Mouse (Mus musculus) spleen, postnatal 4 days (tissue): Measurements from ENCODE around the gene Nxn.

Experiments
- DNase-seq, 2 experiments: peaks; one replicate each; pipeline ENCODE4 v3.0.0; 2022; ENCODE audit warnings: low spot score in 2 of 2

Nxn gene

GRCm38 (mm10) chr11:76332240-76332639 is 66.7 kb downstream of the Nxn start:
- no peak for DNase-seq

DNA sequence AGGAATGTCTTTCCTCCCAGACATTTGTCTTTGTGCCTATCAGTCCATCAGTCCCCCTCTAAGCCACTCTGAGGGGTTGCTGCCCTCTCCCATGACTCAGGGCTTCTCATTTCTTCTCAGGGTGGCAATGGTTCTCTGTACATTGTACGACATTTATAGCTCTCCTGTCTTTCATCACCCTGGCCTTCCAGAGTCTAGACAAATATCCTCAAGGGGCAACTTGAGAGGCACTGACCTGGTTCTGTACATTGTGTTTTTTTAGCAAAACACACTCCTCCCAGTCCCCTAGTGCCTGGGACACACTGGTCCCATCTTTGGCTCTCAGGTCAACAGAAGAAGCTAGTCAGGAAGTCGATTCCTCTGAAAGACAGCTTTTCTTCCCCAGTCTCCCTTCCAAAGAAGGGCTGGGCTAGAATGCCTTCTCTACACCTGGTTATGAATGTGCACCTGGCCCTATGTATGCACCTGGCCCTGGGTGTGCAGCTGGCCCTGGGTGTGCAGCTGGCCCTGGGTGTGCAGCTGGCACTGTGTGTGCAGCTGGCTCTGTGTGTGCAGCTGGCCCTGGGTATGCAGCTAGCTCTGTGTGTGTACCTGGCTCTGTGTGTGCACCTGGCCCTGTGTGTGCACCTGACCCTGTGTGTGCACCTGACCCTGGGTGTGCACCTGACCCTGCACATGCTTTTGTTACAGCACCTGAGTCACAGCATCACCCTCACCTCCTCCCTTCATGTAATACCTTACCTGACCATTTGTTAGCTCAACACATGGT is 70.2 kb downstream of the Nxn start:
- no peak for DNase-seq

DNA sequence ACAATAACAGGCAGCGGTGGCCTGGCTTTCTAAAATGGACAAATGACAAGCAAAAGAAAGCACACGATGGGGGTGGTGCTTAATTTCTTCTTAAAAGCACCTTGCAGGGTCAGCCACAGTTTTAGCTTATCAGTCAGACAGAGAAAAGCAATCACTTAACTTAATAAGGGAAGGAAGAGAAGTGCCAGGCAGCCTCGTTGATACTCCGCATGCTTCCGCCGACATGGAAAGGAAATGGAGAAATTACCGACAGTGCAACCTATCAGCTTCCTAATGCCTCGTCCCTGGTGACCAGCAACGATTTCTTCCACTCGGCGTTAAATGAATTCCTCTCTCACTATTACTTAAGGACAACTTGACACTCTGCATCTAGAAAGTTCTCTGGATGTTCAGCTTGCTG is 70.9 kb downstream of the Nxn start:
- no peak for DNase-seq

GRCm38 (mm10) chr11:76326672-76327071 is 72.3 kb downstream of the Nxn start:
- DNase-seq = no peak

DNA sequence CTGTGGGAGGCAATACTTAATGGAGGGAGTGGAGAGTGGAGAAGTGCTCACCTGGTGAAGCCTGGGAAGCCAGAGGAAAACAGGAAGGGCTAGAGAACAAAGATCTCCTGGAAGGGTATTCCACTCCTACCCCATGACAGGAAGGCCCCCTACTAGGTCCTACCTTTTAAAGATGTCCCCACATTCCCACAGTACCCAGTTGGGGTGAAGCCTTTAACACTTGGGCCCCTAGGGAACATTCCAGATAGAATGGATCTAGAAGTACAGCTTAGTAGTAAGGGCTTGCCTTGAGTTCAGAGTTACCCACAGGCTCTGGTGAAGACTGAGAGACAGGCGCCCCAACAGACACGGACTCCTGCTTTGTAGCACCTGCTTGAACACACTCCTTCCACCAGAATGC is 72.9 kb downstream of the Nxn start:
- DNase-seq = no peak

- no peak for DNase-seq
Observed at GRCm38 (mm10) chr11:76324801-76325200, 74.1 kb downstream of the Nxn start.

DNA sequence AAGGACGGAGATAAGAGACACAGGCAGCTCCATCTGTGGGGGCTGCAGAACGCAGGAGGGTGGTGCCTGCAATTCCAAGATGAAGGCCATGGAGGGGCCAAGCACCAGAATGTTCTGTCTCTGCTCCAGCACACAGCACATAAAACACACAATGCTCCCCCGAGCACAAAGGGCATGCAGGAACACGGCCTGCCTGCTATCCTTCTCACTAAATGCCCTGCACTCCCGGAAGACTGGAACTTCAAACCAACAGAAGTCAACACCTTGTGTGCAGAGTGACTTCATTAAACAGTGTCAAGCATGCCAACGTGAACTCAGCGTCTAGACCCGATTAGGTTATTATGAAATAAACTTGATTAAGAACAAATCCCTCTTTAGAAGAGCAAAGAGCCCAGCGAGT is 74.7 kb downstream of the Nxn start:
- DNase-seq = no peak

DNA sequence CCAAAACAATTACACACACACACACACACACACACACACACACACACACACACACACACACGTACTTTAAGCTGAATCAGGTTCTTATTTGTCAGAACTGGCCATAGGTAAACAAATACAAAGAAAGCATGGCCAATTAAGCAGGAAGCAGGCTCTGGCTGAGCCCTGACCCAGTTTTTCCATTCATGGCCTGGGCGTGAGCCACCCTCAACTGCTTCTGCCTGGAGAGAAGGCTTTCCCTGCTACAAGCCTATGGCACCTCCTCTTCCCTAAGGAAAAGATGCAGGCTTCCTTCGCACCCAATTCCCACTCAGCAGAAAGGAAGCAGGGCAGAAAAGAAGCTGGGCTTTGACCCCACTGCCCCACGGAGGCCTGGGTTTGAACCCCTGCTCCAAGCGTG is 76.0 kb downstream of the Nxn start:
- DNase-seq = no peak

- DNase-seq = no peak
Observed at GRCm38 (mm10) chr11:76322081-76322480, 76.9 kb downstream of the Nxn start.

DNA sequence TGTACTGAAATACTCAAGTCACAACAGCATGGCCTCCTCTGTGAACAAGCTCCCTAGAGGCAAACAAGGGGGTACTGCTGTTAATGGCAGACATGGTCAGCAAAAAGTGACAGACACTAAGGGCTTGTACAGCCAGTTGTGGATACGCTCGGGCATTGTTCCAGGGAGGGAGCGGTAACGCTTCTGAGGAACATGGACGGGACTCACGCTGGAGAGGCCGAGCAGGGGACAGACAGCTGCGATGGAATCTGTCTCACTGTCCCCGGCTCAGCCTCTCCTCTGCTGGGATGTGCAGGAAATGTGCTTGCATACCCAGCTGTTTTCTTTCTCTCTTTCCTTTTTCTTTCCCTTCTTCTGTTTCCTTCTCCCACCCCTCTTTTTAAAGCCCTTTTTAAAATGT is 78.5 kb downstream of the Nxn start:
- no peak for DNase-seq

- no peak for DNase-seq
Observed at GRCm38 (mm10) chr11:76319714-76320435, 79.1 kb downstream of the Nxn start.

DNA sequence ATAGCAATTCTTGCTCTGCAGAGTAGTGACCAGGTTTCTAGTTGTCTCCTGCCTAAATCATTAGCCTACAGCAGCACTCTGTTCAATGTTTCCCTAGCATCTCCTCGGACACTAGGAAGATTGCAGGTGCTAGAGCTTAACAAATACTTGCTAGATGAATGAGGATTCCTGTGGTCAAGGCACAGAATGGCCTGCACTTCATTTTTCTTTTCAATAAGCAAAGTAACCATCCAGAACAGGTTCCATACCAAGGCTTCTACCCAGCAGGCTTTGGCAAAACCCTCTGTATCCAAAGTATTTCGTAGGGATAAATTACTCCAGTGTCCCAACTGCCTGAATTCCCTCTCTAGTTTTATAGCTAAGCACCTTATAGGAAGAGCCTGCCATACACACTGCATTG is 81.0 kb downstream of the Nxn start:
- DNase-seq = no peak

DNA sequence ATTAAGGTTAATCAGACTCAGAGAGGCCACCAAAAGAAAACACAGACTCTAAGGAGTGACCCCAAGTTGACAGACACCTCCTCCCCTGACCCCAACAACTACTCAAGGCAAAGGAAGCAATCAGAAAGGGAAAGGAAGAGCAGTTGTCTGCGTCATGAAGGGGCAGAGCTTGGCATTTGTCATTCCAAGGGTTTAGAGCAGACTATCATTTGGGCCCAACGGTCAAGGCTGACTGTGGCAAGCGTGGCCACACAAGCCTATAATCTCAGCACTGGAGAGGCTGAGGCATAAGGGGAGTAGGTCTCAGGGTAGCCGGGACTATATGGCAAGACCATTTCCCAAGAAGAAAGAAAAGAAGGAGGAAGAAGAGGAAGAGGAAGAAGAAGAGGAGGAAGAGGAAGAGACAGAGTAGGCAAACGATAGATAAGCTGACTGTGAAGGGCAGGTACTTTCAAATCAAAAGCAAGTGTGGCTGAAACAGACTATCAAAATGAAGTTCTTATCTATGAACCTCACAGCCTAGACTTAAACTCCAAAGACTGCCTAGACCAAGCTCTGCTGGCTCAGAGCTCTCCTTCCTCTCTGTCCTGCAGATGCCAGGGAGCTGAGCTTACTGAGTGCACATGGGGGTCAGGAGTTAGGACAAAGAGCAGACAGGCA is 83.0 kb downstream of the Nxn start:
- DNase-seq = no peak

GRCm38 (mm10) chr11:76314741-76315140 is 84.2 kb downstream of the Nxn start:
- no peak for DNase-seq

- no peak for DNase-seq
Observed at GRCm38 (mm10) chr11:76314140-76314539, 84.8 kb downstream of the Nxn start.

GRCm38 (mm10) chr11:76312805-76313204 is 86.1 kb downstream of the Nxn start:
- no peak for DNase-seq

DNA sequence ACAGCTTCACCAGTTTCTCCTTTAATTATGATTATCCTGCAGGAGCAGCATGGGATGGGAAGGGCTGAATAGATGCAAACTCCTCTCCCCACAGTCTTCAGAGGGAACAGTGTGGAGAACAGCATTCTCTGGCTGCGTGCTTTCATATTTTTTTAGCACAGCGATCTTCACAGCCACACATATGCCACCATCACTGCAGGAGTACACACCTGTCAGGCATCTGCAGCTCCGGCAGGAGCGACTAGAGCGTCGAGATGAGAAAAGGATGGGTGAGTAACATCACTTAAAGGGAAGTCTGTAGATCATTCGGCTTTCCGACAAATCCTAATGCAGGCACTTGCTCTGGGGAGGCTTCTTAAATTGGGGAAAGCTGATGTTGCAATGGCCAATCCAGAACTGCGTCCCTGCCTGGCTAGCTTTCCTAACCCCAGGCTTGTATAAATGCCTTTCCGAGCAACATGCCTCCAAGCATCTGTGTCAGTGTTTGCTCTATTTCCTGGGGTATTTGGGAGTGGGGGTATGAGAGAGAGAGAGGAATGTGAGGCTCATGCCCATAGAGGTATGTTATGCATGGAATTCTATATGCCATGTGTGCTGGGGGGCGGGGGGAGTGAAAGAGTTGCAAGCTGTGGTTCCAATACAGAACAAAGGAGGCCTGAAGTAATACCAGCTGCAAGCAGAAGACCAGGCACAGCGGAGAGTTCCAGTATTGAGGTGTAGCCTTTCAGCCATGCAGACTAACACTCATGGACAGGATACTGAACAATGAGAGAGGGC is 87.5 kb downstream of the Nxn start:
- no peak for DNase-seq

GRCm38 (mm10) chr11:76309868-76310267 is 89.1 kb downstream of the Nxn start:
- no peak for DNase-seq

GRCm38 (mm10) chr11:76309072-76309471 is 89.9 kb downstream of the Nxn start:
- DNase-seq = no peak

DNA sequence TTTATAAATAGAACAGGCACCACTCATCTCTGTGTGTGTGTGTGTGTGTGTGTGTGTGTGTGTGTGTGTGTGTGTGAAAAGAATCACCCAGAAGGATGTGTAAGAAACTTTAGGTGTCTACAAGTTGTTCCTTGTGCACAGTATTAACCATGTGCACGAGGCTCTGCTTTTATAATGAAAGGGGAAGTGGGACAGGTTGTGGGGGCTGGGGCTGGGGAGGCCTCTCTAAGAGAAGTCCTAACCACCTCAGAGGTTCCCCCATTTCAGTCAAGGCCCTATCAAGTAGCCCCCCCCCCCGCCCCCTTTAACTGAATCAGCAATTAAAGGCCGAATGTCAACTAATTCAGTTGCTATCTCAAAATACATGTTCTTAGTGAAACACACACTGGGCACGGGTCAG is 92.2 kb downstream of the Nxn start:
- no peak for DNase-seq

DNA sequence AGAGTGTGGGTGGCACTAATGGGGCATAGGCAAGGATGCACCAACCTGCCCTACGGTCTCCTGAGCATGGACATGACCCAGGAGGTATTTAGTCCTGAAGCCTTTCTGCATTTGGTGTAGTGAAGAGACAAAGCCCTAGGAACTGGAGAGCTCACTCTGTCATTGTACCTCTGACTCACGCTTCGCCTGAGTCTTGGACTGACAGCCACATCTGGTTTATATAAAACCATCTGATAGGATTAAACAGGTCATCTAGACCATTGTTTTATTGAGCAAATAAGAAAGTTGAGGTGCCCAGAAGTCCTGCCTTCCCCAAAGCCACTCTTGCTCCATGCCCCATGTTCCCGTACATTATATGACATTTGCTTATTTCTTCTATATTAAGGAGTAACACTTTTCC is 93.4 kb downstream of the Nxn start:
- DNase-seq = no peak

DNA sequence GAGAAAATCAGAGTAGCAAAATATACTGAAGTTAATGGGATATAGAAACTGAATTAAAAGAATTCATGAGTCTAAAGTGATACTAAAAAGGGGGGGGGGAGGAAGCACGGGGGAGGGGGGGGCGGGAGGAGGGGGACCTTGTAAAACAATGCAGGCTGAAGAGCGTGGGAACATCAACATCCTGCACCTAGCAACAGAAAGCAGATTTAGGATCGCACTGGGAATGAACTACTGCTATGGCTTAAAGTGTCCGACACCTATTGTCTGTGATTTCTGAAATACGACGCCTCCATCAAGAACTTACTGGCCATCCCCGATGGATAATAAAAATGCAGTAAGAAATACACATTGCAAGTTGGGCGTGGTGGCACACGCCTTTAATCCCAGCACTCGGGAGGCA is 95.6 kb downstream of the Nxn start:
- no peak for DNase-seq
